Mouse (Mus musculus) gastrocnemius, postnatal 25 days (tissue): Measurements from ENCODE around the gene AW822073. TPM values are rescaled to one million over a fixed set of nuclear protein-coding genes. Genes with fewer than 3 reads are reported as not detected.
"Not testable (repeated sequence)": the region's sequence is repeated elsewhere in the genome, so short reads cannot be mapped to it uniquely, and the experiment has no call there.

Experiments
- DNase-seq: peaks from one replicate; pipeline ENCODE4 v3.0.0; 2022
- long read RNA-seq, 2 experiments: library from polyadenylated mRNA; stranded (forward); transcript quantifications; one replicate each; pipeline ENCODE4 v2.0.0; 2021
- total RNA-seq, 2 experiments: library from RNA; stranded (reverse); gene quantifications; 1 replicate in 1 of 2; 2 replicates in 1 of 2; pipeline ENCODE4 v1.2.3; 2021

AW822073 gene
- not detected for total RNA-seq
- long read RNA-seq, experiment 1 = 0 reads
- long read RNA-seq, experiment 2 = 0 reads

DNA sequence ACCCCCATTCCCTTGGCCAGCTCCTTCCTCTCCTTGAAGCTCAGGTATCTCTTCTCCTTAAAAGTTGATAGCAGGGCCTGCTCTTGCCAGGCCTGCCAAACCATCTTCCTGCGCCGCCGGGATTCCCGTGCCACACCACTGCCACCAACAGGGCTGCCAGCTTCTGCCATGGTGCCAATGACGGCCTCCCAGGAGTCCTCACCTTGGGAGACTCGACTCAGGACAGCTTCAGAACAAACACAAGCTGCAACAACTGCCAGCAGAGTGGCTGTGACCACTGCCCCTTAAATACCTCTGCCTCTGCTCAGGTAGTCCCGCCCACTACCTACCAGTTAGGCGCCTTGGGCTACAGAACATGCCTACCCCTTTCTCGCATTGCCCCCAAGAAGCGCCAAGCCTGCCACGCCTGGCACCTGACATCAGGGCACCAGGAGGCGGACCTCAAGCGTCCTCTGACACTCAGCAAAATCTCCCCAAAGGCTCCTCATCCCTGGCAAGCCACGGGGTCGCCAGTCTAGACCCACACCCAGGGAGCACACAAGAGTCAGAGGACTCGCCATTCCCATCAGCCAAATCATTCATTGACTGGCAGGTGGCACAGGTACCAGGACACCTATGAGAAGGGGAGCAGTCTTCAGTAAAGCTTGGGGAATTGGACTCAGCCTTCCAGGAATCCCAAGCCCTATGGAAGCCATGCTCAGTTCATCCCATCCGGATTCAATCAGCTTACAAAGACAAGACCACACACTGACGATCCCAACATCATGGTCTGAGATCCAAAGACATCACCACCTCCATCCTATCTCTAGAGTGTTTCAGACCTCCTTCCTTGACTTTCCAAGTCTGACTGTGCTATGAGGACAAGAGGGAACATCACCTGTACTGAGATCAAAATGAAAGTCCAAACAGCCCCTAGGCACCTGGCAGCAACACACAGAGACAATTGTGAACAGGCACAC is at the start of gene AW822073:
AW822073 (minus strand) TSS at position 104 of the 959 bp plus-strand sequence.
- peak; percentile 62 for DNase-seq

DNA sequence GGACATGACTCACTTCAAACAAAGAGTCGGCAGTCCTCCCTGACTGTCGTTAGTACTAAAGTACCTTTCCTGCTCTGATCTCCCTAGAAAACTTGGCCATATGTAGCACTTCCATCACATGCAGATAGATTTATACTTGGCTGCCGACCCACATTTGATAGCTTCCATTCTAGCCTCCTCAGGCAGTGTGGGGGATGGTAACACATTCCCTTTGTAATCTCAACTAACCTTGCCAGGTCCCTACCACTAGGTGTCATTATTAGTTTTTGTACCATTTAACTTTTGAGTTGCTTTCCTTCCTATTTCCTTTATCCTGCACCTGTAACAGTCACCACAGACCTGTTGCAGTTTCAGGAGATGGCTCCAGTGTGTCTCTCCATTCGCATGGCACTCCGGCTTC is 33.7 kb upstream of the AW822073 start:
- no peak for DNase-seq

DNA sequence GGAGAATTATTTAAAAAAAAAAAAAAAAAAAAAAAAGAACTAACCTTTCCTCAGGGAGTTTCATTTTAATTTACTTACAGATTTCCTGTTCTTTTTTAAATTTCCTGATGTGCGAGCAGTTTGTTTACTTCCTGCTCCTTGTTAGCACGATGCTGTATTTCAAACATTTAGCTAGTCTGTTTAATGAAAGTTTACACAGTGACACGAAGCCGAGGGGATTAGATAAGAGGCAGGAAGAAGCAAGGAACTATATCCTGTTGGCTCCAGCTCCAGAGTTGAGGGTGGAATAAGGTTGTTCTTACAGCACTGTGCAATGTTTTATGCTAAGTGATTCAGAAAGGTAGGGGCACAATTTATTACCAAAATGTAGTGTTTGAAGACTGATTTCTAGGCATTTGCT is 31.2 kb upstream of the AW822073 start:
- DNase-seq = no peak

DNA sequence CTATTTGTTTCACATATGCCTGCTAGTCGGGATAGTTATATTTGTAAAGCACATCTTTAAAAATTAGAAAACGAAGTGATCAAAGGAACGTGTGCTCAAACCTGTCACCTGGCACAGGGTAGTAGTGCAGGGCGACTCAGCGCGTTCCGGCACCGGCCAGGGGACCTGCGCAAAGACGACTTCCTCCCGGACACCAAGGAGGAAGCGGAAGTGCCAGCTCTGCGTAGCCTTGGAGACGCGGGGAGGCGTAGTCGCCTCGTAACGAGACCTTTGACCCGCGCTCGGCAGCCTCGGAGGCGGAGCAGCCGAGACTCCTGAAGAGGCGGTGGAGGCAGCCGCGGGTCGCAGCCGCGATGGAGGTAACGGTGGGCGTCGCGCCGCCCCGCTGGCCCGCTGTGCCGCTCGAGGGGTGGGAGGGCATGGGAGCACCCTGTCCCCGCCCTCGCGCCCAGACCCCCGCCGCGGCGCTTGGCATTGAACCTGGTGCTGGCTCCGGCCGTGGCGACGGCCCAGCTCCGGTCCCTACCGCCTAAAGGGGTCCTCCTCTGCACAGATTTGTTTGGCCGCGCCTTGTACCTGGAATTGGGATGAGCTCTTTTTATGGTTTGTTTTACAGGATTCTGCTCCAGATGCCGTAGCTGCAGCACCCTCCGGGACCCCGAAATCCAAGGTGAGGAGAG is 30.6 kb upstream of the AW822073 start, which contains the start of gene Gcc2:
Gcc2 (plus strand) TSS at position 285 of the 680 bp plus-strand sequence.
- peak; percentile 93 for DNase-seq

DNA sequence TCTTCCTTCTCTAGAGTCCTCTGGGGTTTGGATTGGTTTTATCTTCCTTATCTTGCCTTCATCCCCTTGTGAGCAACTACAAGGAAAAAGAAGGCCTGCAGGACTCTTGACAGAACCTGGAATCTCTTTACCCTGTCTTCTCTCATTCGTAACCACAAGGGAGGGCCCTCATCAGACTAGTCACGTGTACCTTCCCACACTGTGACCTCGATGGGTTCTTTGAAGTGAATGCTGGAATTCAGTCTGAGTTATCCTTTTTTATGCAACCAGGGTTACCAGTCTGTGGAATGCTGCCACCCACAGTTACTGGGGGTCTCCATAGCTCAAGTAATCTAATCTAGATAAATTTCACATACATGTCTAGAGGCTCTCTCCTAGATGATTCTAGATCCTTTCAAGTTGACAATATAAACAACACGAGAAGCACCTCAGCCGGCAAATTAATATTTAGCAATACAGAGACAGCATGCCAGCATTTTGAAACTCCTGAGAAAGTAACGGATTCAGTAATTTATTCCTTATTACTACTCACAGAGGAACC is 30.0 kb upstream of the AW822073 start:
- no peak for DNase-seq

DNA sequence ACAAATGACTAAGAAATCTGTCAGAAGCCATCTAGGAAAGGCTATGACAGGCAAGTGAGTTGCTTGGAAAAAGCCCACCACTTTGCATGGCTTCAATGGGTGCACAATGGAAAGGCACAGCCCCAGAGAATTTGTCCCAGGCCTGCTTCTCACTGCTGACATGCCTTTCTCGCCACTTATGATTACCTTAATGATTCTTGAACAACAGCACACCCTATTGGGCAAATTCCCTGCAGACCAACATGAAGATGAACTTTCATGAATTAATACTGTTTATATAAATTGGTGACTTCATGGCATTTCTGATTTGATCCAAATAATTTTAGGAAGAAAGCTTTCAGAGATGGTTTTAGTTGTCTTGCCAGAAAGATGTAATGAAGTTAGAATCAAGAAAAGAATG is 24.8 kb upstream of the AW822073 start:
- no peak for DNase-seq

DNA sequence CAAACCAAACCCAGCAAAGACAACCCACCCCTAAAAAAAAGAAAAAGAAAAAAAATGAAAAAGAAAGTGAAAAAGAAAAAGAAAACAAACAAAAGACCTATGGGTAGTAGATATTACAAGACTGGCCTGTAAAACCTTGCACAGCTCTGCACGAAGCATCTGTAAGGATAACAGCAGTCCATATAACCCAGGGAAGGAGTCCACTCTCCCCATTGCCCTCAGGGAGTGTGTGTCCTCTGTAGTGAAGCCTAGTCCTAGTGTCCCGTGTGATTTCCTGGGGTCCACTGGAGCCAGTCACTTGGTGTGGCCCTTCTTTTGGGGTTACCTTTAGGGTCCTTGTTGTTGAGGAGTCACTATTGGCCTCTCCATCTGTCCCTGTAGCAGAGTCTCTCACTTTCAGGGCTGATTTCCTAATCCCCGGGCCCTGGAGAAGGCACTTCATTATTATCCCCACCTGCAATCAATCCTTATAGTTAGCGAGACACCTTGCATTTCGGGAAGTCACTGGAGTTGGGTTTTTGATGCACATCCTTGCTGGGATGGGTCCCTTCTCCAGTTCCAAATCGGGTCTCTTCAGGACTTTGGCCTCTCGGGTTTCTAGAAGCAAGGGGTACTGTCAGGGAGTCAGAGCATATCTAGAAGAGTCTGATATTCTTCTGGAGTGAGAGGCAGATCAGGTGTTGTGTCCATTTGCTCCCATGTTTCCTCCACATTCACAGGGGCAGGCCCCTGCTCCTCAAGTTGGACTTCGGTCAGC is 14.4 kb upstream of the AW822073 start:
- DNase-seq = peak; percentile 69

DNA sequence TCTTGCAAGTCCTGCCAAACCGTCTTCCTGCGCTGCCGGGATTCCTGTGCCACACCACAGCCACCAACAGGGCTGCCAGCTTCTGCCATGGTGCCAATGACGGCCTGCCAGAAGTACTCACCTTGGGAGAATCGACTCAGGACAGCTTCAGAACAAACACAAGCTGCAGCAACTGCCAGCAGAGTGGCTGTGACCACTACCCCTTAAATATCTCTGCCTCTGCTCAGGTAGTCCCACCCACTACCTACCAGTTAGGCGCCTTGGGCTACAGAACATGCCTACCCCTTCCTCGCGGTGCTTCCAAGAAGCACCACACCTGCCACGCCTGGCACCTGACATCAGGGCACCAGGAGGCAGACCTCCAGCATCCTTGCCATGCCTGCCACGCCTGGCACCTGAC is 11.9 kb upstream of the AW822073 start, which contains the start of gene Gm4981:
Gm4981 (minus strand) TSS at position 89 of the 400 bp plus-strand sequence.
- no peak for DNase-seq

DNA sequence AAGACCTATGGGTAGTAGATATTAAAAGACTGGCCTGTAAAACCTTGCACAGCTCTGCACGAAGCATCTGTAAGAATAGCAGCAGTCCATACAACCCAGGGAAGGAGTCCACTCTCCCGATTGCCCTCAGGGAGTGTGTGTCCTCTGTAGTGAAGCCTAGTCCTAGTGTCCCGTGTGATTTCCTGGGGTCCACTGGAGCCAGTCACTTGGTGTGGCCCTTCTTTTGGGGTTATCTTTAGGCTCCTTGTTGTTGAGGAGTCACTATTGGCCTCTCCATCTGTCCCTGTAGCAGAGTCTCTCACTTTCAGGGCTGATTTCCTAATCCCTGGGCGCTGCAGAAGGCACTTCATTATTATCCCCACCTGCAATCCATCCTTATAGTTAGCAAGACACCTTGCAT is 10.3 kb upstream of the AW822073 start:
- DNase-seq = not testable (repeated sequence)

DNA sequence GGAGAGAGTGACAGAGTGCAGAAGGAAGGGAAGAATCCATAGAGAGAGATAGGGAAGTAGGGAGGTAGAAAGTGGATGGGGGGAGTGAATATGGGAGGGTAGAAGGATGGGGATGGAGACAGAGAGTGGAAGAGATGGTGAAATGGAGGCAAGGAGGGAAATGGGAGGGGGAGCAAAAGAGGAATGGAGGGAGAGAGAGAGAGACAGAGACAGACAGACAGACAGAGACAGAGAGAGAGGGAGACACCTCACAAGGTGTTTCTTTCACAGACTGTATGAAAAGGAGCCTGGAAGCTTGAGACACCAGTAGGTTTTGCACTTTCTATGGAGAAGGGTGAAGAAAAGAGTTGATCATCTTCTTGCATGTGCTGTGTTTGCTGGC is 9.0 kb upstream of the AW822073 start:
- not testable (repeated sequence) for DNase-seq

DNA sequence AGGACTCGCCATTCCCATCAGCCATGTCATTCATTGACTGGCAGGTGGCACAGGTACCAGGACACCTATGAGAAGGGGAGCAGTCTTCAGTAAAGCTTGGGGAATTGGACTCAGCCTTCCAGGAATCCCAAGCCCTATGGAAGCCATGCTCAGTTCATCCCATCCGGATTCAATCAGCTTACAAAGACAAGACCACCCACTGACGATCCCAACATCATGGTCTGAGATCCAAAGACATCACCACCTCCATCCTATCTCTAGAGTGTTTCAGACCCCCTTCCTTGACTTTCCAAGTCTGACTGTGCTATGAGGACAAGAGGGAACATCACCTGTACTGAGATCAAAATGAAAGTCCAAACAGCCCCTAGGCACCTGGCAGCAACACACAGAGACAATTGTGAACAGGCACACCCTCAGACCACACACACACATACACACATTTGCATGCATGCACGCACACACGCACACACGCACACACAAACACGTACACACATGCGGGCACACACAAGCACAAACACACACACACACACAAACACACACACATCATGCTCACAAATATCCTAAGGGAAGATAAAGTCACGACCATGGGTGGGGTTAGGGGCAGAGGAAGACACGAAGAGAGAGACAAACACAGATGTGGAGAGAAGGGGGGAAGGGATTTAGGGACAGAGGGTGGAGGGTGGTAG is 8.5 kb upstream of the AW822073 start:
- DNase-seq = not testable (repeated sequence)

DNA sequence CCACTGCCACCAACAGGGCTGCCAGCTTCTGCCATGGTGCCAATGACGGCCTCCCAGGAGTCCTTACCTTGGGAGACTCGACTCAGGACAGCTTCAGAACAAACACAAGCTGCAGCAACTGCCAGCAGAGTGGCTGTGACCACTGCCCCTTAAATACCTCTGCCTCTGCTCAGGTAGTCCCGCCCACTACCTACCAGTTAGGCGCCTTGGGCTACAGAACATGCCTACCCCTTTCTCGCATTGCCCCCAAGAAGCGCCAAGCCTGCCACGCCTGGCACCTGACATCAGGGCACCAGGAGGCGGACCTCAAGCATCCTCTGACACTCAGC is 7.9 kb upstream of the AW822073 start, which contains the start of gene Duxf3:
Duxf3 (minus strand) TSS at position 35 of the 329 bp plus-strand sequence.
- not testable (repeated sequence) for DNase-seq

DNA sequence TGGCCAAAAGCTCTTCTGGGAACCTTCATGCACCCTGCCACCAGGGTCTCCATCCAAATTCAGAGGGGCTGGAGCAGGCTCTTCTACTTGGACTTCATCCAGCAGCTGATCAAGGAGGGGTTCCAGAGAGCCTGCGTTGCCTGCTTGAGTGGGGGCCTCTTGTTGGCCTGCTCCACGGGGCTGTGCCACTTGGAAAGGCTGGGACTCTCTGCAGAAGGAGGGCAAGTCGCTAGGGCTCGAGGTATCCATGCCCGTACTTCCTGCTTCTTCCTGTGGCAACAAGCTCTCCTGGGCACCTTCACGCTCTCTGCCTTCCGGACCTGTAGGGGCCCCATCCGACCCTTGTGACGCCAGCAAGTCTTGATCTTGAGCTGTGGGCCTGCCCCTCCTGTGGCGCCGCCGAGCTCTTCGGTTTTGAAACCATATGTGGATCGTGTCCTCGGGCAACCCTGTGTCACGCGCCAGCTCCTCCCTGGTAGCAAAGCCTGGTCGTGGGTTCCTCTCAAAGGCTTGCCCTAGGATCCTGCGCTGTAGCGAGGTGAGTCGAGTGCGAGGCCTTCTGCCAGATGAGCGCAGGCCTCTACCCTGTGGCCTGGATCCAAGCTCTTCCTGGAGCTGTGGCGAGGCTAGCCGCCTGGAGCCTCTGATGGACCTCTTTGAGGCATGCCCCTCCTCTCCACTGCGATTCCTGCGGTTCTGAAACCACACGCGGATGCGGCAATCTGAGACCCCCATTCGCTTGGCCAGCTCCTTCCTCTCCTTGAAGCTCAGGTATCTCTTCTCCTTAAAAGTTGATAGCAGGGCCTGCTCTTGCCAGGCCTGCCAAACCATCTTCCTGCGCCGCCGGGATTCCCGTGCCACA is 7.3 kb upstream of the AW822073 start:
- peak; percentile 84 for DNase-seq

DNA sequence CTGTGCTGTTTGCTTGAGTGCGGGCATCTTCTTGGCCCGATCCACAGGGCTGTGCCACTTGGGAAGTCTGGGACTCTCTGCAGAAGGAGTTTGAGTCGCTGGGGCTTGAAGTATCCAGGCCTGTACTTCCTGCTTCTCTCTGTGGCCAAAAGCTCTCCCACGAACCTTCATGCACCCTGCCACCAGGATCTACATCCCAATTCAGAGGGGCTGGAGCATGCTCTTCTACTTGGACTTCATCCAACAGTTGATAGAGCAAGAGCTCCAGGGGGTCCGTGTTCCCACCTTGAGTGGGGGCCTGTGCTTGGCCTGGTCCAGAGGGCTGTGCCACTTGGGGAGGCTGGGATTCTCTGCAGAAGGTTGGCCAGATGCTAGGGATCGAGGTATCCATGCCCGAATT is 6.4 kb upstream of the AW822073 start:
- DNase-seq = peak; percentile 60

DNA sequence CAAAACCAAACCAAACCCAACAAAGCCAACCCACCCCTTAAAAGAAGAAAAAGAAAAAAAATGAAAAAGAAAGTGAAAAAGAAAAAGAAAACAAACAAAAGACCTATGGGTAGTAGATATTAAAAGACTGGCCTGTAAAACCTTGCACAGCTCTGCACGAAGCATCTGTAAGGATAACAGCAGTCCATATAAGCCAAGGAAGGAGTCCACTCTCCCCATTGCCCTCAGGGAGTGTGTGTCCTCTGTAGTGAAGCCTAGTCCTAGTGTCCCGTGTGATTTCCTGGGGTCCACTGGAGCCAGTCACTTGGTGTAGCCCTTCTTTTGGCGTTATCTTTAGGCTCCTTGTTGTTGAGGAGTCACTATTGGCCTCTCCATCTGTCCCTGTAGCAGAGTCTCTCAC is 5.3 kb upstream of the AW822073 start:
- DNase-seq = not testable (repeated sequence)

DNA sequence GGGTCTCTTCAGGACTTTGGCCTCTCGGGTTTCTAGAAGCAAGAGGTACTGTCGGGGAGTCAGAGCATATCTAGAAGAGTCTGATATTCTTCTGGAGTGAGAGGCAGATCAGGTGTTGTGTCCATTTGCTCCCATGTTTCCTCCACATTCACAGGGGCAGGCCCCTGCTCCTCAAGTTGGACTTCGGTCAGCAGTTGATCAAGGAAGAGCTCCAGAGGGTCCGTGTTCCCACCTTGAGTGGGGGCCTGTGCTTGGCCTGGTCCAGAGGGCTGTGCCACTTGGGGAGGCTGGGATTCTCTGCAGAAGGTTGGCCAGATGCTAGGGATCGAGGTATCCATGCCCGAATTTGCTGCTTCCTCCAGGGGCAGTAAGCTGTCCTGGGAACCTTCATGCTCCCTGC is 3.1 kb upstream of the AW822073 start:
- not testable (repeated sequence) for DNase-seq

DNA sequence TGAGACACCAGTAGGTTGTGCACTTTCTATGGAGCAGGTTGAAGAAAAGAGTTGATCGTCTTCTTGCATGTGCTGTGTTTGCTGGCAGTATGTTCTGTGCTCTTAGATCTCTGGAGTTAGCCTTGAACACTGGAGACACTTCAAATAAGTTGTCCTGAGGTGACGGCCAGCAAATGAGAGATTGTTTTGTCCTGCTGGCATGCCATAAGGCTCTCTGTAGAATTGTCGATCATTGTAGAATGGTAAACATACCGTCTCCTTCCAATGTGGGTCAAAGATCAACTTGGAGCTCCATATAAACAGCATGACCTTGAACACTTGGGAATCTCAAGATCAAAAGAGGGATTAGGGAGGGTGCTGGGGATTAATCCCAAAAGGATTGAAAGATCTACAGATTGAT is 1.6 kb upstream of the AW822073 start:
- not testable (repeated sequence) for DNase-seq

DNA sequence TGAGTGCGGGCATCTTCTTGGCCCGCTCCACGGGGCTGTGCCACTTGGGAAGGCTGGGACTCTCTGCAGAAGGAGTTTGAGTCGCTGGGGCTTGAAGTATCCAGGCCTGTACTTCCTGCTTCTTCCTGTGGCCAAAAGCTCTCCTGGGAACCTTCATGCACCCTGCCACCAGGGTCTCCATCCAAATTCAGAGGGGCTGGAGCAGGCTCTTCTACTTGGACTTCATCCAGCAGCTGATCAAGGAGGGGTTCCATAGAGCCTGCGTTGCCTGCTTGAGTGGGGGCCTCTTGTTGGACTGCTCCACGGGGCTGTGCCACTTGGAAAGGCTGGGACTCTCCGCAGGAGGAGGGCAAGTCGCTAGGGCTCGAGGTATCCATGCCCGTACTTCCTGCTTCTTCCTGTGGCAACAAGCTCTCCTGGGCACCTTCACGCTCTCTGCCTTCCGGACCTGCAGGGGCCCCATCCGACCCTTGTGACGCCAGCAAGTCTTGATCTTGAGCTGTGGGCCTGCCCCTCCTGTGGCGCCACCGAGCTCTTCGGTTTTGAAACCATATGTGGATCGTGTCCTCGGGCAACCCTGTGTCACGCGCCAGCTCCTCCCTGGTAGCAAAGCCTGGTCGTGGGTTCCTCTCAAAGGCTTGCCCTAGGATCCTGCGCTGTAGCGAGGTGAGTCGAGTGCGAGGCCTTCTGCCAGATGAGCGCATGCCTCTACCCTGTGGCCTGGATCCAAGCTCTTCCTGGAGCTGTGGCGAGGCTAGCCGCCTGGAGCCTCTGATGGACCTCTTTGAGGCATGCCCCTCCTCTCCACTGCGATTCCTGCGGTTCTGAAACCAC is 541 bp downstream of the AW822073 start:
- peak; percentile 77 for DNase-seq

DNA sequence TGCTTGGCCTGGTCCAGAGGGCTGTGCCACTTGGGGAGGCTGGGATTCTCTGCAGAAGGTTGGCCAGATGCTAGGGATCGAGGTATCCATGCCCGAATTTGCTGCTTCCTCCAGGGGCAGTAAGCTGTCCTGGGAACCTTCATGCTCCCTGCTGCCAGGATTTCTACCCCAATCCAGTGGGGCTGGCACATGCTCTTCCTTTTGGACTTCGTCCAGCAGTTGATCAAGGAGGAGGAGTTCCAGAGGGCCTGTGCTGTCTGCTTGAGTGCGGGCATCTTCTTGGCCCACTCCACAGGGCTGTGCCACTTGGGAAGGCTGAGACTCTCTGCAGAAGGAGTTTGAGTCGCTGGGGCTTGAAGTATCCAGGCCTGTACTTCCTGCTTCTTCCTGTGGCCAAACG is 1.6 kb downstream of the AW822073 start:
- not testable (repeated sequence) for DNase-seq
